Mouse (Mus musculus) megakaryocyte-erythroid progenitor cell, adult 5-6 weeks (primary cell): ENCODE measurements at regions not wholly inside any gene's neighbourhood (a gene's known extent, or its start where the extent isn't known, plus 50 kb on each side); places are given as distances from the start of the nearest gene placed in this dataset.
"Not testable (repeated sequence)": the region's sequence is repeated elsewhere in the genome, so short reads cannot be mapped to it uniquely, and the experiment has no call there.

Experiments used
- ATAC-seq: replicated peaks from 2 replicates; pipeline ENCODE4 v1.8.0; 2016; ENCODE audit warnings: mild to moderate bottlenecking, inconsistent platforms; ENCODE audit not compliant: severe bottlenecking, poor library complexity, low FRiP score, low TSS enrichment

DNA sequence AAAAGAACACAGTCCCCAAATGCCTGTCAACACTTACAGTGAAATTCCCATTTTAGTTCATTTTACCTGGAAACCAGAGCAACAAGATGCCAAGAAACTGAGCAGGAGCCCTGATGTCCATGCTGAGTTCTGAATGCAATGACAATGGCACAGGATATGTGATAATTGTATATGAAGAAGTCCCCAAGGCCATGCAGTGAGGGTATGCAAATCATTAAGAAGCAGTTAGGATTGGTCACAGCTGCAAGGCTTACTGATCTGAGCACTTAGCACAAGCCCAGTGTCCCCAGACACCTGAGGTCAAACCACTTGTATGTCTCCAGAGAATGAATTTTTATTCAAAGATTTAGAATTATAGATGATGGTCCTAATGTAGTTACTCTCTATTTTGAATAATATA is 419.0 kb upstream of the Tacstd2 start:
- ATAC-seq = not testable (repeated sequence)

DNA sequence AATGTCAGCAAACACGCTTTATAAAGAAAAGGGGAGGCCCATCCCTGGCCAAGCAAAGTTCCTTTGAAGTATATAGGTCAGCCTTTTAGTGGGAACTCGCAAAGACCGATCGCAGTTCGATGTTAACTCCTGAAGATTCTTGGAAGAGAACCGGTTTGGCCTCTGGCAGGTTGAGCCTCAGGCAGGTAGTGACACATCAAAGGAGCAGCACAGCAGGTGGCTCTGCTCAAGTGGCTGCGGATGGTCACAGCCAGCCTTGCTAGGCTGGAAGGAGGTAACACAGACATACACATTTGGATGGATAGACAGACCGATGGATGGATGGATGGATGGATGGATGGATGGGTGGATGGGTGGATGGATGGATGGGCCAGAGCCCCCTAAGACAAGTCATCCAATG is 395.9 kb upstream of the Tacstd2 start:
- ATAC-seq = not testable (repeated sequence)

- no peak for ATAC-seq
Observed at GRCm38 (mm10) chr6:67922537-67922936, 386.9 kb upstream of the Tacstd2 start.

- no peak for ATAC-seq
Observed at GRCm38 (mm10) chr6:67913903-67914302, 378.3 kb upstream of the Tacstd2 start.

- ATAC-seq = no peak
Observed at GRCm38 (mm10) chr6:67913309-67913708, 377.7 kb upstream of the Tacstd2 start.

DNA sequence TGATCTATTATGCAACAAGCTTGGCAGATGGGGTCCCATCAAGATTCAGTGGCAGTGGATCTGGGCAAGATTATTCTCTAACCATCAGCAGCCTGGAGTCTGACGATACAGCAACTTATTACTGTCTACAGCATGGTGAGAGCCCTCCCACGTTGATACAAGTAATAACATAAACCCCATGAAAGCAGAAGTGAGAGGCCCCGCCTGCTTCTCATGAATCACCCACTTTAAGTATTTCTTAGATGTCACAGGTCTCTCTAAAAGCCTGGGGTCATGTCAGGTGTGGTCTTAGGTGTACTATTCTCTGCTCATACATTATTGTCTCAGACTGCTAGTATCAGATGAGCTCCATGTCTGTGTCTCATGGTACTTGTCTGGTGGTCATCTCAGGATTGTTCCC is 360.9 kb upstream of the Tacstd2 start:
- ATAC-seq = no peak

- ATAC-seq = no peak
Observed at GRCm38 (mm10) chr6:67895858-67896257, 360.3 kb upstream of the Tacstd2 start.

DNA sequence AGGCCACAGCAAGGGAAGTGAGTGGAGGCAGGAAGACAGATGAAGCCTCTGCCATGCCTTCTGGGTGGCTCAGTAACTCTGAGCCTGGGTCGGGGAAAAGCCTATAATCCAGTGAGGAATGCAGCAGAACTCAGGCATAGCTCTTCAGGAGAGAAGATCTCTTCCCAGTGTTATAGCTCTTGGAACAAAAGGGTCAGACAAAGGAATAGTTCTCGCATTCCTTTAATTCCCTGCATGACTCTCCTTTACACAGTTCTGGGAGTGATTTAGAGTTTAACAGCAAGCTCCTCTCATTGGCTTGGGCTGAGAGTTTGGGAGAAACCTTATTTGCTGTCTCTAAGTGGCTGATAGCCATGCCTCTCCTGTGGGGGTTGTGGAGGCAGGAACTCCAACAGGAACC is 352.0 kb upstream of the Tacstd2 start:
- no peak for ATAC-seq

DNA sequence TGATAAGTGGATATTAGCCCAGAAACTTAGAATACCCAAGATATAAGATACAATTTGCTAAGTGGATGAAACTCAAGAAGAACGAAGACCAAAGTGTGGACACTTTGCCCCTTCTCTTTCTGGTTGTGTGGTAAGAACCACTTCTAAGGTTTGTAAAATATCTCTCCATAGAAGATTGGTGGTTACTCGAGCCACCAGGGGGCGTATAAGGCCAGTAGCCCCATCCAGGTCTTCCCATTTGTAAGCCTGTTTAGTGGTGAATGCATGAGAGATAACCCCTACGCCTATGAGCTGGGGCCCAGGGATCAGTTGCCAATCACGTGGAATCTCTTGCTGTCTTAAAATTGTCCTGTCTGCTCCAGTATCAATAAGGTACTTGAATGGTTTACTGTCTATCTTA is 349.3 kb upstream of the Tacstd2 start:
- ATAC-seq = no peak

- ATAC-seq = not testable (repeated sequence)
Observed at GRCm38 (mm10) chr6:67881476-67881875, 345.9 kb upstream of the Tacstd2 start.

DNA sequence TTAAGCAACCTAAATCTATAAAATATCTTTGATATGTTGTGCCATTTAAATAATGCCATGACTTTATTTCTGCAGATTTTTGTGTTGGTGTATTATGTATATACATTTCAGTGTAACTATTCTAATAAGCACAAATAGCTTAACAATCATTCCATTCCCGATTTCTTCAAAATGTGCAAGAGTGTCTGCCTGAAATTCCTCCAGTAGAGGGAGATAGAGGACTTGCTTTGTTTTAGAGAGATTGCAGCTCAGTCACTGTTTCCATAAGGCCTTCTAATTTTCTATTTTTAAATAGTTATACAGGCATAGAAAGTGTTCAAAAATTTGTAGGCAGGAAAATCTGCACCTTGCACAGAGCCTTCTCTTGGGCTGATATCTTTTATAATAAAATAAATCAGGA is 322.3 kb upstream of the Tacstd2 start:
- ATAC-seq = not testable (repeated sequence)

GRCm38 (mm10) chr6:67839486-67839885 is 303.9 kb upstream of the Tacstd2 start:
- ATAC-seq = not testable (repeated sequence)

GRCm38 (mm10) chr6:67812478-67812877 is 276.9 kb upstream of the Tacstd2 start:
- peak; percentile 73; the same call in 1 of the 2 replicates for ATAC-seq

GRCm38 (mm10) chr6:67791393-67791792 is 255.8 kb upstream of the Tacstd2 start:
- no peak for ATAC-seq

DNA sequence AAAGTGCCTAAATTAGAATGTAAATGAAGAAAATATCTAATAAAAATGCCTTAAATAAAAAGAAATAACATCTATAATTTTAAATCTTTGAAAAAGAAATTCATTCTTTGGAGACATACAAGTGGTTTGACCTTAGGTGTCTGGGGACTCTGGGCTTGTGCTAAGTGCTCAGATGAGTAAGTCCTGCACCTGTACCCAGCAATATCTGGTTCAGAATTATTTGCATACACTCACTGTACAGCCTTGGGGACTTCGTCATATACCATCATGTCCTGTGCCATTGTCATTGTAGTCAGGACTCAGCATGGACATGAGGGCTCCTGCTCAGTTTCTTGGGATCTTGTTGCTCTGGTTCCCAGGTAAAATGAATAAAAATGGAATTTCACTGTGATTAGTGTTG is 255.1 kb upstream of the Tacstd2 start:
- no peak for ATAC-seq

DNA sequence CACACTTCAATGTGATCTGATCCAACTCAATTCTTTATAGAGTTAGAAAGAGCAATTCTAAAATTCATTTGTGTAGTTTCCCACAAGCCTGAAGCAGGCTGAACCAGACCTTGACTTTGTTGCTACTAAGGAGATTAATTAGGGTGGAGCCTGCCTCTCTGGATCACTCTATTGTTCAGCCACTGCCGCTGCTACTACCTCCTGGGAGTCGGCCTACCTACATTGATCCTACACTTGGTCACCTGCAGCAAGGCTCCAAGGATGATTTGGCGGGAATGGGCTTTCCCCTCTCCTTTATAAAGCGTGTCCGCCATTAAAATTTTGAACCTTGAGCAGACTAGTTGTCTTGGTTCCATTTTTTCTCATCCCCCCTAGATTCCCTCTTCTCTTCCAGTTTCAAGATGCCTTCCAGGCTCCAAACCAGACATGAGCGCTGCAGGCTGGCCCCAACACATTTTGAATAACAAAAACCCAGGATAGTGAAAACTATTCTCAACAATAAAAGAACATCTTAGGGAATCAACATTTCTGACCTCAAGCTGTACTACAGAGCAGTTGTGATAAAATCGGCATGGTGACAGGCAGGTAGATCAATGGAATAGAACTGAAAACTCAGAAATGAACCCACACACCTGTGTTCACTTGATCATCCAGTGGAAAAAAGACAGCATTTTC is 251.6 kb upstream of the Tacstd2 start:
- ATAC-seq = no peak

- ATAC-seq = no peak
Observed at GRCm38 (mm10) chr6:67778883-67779282, 243.3 kb upstream of the Tacstd2 start.

GRCm38 (mm10) chr6:67754102-67754501 is 218.5 kb upstream of the Tacstd2 start:
- ATAC-seq = not testable (repeated sequence)

DNA sequence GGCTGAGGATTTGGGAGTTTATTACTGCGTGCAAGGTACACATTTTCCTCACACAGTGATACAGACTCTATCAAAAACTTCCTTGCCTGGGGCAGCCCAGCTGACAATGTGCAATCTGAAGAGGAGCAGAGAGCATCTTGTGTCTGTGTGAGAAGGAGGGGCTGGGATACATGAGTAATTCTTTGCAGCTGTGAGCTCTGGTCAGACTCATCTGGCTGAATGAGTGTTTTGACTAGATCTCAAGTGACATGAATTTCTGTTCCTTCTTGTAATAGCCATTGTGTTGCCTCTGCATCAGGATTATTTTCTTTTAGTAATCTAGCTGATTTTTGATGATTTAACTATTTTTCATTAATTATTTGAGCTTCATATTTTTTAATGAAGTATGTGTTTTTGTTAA is 190.0 kb upstream of the Tacstd2 start:
- no peak for ATAC-seq

GRCm38 (mm10) chr6:67698952-67699351 is 163.4 kb upstream of the Tacstd2 start:
- ATAC-seq = not testable (repeated sequence)

DNA sequence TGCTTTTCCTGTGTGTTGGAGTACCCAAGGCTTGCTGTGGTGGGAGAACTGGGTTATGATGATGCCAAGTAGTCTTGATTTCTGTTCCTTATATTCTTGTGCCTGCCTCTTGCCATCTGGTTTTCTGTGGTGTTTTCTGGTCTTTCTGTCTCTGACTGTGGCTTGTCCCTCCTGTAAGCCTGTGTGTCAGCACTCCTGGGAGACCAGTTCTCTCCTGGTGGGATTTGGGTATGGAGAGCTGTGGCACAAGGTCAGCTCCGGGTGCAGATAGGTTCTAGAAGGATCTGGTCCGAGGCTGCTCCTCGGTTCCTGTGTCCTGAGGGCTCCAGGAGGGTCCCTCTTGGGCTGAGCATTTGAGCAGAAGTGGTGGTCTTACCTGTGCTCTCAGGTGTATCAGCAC is 155.4 kb upstream of the Tacstd2 start:
- not testable (repeated sequence) for ATAC-seq

- ATAC-seq = not testable (repeated sequence)
Observed at GRCm38 (mm10) chr6:67683105-67683504, 147.5 kb upstream of the Tacstd2 start.
